Mouse (Mus musculus) ES-Bruce4 (cell line): ENCODE measurements around the gene Trim58.

Source experiments
- CTCF ChIP-seq: IDR thresholded peaks from one replicate; pipeline ENCODE4 v1.8.1; 2011; ENCODE audit warnings: low read depth, low read length
- POLR2A ChIP-seq: IDR thresholded peaks from one replicate; pipeline ENCODE4 v1.8.1; 2011; ENCODE audit warnings: low read length; ENCODE audit not compliant: insufficient read depth

- TF ChIP-seq CTCF, result no peak
- no peak for TF ChIP-seq POLR2A
Observed at GRCm38 (mm10) chr11:58630401-58630800, 9.9 kb upstream of the Trim58 start, which contains the start of gene Olfr323.
